Mouse (Mus musculus) ES-Bruce4 (cell line): Measurements from ENCODE around the gene Rpl35.

ENCODE experiments used
- CTCF ChIP-seq: IDR thresholded peaks from one replicate; pipeline ENCODE4 v1.8.1; 2011; ENCODE audit warnings: low read depth, low read length
- EP300 ChIP-seq: IDR thresholded peaks from 2 replicates; pipeline ENCODE4 v1.6.1; 2011; ENCODE audit warnings: low read depth, low read length; ENCODE audit not compliant: insufficient read depth
- POLR2A ChIP-seq: IDR thresholded peaks from one replicate; pipeline ENCODE4 v1.8.1; 2011; ENCODE audit warnings: low read length; ENCODE audit not compliant: insufficient read depth

- TF ChIP-seq CTCF (no peak), POLR2A (no peak), EP300 (no peak)
Observed at GRCm38 (mm10) chr2:38992452-38992851, 13.0 kb downstream of the Rpl35 start.
